Mouse (Mus musculus) left cerebral cortex, adult 11 months (tissue): ENCODE measurements around the gene Nrap.
"Not testable (repeated sequence)": the region's sequence is repeated elsewhere in the genome, so short reads cannot be mapped to it uniquely, and the experiment has no call there.

Experiments
- DNase-seq: peaks from one replicate; pipeline ENCODE4 v3.0.0; 2022; ENCODE audit warnings: low spot score

Gene Nrap

DNA sequence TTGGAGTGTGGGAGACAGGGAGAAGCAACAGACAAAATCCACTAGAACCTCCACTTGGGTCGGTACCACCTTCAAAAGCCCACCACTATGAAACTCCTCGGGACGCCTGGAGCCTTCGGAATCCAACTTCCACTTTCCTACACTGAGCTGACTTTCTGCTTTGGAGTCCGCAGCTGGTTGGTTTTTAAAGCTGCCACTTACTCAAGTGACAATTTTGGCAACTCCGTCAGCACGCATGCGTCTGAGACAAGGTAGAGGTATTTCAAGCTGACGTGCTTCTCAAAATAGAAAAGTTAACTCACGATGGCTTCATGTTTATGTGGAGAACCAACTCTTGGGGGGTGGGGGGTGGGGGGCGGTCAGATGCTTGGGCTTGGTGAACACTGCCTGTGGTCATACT lies at the start of gene Nrap:
Gene Nrap, minus strand, starts transcription at position 159 of the 400 bp plus-strand sequence.
- DNase-seq, result no peak

DNA sequence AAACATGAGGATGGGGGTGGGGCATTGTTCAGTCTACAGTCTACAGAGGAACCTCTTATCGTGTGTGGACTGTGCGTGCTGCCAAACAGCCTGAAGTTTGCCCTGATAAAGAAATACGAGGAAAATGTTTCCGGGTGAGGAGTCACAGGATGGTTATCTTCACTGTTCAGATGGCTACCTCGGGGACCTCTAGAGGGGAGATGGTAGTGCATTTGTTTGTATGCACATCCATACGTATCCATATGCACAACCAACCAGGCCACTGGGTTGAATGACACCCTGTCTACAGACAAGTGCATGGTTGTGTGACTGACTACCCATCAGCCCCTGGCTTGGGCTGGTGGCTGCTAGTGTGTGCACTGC lies 49.2 kb upstream of the Nrap start:
- DNase-seq, result no peak

DNA sequence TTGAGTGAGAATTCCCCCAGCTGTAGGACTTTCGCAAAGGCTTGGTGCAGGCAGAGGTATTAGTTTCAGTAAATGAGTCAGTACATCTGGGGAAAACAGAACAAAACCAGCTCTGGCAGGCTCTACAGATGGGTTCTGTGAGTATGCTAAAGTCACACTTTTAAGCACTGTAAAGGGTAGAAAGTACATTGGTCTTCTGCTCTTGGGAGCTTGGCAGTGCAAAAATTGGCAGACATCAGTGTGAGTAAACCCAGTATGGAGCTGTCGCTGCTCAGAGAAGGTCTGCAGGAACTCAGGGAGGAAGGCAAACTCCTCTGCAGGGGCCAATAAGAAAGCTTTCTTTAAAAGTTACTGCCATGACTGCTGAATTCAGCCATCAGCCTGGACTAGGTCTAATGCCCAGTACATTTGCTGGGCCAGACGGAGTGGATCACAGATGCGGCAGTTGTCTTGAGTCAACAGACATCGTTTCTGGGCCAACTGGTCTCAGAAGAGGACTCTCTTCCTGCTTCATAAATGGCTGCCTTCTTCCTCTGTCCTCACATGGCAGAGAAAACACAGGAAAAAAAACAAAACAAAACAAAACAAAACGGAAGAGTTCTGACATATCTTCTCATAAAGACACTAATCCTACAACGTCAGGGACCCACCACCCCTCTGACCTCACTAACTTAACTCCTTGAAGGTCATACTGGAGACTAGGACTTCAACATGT lies 48.7 kb upstream of the Nrap start:
- no peak for DNase-seq

DNA sequence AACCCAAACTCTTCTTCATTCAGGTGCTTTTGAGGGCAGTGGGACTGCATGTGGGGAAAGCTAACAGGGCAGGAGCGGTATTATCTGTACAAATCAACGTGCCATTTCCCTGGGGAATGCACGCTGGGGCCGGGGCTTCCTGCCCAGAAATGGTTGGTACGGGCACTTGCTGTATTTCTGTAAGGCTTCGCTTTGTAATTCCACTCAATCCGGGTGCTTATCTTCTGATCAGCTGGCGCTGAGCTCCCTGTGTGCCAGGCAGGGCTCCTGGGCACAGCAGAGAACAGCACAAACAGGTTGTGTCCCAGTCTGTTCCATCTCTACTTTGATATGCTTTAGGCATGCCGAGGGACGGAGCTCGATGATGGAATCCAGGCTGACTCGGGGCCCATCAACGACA lies 46.5 kb upstream of the Nrap start:
- DNase-seq, result no peak

DNA sequence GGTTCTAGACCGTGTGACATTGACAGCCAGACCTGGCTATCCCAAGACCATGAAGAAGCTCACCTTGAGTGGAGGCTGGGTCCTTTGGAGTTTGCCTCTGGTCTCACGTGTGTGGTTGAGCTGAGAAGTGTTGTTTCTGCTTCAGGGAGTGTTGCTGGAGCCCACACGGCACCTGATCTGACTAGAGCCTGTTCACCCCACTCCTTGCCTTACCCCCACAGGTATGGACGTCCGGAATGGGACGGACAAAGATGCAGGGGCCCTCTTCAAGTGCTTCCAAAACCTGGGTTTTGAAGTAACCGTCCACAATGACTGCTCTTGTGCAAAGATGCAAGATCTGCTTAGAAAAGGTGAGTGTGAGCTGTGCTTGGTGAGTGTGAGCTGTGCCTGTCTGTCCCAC lies 43.7 kb upstream of the Nrap start:
- no peak for DNase-seq

DNA sequence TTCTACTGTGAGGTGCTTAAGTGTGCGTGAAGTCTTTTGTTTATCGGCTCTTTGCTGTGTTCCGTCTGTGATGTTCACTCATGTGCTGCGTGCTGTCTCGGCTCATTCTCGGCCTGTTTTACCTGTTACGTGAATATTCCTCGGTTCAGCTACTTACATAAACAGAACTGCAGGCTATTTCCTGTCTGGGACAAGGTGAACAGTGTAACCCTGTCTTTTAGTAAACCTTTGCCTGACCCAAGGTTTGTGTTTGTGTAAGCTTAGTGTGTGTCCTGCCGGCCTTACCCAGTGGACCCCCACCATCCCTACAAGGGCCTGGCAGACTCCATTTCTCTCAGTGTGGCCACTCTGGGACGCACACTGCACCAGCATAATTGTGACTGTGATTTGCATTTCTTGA lies 42.9 kb upstream of the Nrap start:
- no peak for DNase-seq

DNA sequence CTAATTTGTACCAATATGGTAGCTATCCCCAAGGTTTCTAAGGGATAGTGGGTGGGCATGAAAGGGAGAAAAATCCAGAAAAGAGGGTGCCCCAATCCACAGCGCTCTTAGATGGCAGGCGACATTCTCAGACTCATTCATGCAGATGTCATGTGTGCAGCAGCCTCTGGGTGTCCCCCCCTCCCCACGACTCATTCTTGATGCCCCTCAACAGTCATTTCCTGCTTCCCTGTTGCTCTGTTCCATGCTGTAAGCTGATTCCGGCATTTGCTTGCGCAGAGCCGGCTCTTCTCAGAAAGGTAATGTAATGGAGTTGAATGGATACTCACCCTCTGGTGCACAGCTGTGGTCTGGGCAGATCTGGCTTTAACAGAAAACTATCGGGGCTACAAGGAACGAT lies 40.5 kb upstream of the Nrap start:
- no peak for DNase-seq

DNA sequence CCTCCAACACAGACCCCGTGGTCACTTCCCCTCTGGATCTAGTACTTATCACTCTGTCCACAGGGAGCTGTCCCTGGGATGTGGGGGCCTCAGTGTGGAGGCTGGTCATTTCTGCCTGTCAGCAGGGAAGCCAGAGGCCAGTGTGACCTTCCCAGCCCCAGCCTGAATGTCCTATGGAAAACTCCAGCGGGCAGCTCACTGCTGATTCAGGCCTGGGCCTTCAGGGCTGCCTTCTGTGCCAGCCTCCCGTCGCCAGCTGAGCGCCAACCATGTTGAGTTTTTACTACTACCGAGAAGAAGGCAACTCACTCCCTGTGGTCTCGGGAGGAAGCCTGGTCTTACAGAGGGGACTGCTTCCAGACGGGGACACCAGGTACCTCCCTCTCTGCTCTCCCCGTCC lies 35.7 kb upstream of the Nrap start:
- no peak for DNase-seq

DNA sequence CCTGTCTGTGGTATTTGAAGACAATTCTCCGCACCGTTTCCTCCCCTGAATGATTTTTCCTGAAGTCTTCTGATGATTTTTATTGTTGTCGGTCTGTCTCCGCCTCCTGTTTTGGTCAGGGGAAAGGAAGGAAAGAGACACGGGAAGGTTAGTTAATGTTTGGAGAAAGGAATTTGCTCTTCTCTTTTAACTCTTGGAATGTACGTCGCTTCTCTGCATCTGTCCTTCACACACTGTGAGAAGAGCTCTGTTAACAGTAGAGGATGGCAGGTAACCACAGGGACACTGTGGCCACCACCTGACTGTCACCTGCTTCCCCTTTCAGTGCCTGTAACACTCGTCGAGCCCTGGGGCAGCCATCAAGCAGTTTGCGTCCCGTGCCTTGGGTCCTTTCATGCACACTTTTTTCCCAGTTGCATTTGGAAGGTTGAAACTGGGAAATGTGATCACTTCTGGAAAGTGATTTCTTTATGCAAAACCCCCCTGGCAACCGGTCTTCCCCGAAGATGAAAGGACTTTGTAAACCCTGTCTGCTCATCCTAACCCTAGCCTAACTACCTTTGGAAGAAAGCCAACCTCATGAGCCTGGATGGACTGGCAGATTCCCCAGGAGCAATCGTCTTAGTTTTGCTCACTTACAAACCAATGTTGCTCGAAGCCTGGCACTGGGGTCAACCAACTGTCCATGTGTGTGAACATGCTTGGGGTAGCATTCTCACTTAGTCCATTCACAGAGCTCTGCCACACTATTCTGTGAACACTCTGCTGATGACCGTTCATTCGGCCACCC lies 35.0 kb upstream of the Nrap start:
- DNase-seq, result no peak

DNA sequence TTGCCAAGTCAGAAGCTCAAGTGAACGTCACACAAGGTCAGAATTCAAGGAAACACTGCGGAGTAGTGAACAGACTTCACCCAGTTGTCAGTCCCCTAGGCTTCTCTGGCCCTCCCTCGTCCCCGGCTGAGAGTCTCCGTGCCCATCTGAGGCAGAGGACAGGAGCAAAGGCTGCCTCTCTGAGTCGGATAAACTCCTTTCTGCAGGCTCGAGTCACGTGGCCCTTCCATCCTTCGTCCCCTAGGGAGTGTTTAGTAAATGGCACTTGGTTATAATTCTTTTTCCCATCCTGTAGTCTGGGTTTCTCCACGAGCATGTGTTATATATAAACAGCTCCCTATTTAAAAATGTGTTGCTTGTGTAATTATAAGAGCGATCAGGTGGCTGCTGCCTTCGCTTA lies 33.5 kb upstream of the Nrap start:
- peak; percentile 34 for DNase-seq

DNA sequence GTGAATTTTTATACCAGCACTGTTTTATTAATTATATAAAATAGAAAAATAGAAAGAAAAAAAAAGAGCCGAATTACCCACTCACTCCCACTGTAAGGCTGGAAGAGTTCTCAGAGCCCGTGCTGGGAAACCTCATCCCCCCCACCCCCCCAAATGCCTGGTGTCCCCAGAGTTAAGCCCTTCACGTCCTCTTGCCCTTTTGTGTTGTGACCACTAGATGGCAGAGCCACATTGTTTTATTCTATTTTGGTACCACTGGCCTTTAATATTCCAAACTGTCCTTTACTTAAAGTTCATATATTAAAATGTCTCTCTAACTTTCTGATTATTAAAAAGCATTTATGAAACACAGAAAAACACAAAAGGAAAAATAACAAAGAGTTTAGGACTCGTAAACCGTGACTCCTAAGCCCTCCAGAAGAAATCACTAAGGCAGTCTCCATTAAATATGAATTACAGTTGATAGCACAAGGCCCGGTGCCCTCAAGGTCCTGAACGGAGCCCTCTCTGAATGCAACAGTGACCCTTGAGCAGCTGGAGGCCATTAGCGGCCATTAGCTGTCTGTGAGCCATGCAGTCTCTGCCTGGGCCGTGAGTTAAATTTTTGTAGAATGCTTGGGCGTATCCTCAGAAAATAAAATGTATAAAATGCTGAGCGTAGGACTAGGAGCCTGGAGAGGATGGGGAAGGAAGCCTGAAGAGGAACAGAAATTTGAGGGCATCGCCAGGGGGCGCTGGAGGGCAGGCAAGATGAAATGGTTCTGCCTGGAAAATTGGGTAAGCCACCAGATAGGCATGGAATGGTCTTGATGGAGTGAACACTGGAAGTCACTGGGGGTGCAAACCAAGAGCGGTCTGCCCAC lies 32.9 kb upstream of the Nrap start:
- DNase-seq, result peak; percentile 84

DNA sequence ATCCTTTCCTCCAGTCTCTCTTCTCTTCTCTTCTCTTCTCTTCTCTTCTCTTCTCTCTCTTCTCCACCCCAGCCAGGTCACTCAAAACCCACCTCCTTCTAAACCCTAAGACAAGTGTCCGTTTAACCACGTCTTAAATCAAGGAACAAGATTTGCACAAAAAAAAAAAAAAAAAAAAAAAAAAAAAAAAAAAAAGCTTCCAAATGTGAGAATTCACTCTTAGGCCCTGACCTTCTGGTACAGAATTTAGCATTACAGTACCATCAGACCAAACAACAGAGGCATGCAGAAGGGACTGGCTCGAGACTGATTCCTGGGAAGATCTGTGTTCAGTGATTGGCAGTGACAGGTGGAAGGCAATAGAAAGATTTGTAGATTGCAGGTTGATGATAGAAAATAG lies 30.5 kb upstream of the Nrap start:
- DNase-seq, result no peak

DNA sequence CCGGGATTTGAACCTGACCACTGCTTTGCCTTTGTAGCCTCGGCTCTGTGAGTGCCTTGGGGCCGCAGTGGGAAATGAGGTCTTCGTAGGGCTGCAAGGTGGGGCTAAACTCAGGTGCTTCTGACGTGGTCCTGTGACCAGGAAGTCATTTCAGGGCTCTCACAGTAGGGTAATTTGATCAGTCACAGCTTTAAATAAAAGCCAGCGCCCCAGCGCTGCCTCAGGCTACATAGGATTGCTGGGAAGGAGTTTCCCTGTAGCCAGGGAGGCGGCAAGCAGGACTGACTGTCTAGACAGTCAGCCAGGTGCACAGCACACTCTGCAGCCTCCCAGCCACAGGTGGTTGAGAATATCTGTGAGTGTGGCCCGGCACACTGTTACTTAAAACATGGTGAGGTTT lies 29.6 kb upstream of the Nrap start:
- no peak for DNase-seq

DNA sequence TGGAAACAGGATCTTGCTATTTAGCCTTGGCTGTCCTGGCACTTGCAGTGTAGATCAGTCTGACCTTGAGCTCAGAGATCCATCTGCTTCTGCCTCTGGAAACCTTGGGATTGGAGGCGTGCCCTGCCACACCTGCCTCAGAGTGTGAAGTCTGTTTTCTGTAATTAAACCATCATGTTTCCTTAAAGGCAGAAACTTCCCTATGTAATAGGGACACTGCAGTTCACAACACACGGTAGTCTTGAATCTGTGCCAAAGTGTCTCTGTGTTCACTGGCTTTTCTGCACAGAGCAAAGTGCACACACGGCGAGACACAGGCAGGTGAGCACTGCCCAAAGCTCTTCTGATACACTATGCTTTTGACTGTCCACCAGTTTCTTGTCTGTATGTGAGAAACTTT lies 28.6 kb upstream of the Nrap start:
- DNase-seq, result no peak

DNA sequence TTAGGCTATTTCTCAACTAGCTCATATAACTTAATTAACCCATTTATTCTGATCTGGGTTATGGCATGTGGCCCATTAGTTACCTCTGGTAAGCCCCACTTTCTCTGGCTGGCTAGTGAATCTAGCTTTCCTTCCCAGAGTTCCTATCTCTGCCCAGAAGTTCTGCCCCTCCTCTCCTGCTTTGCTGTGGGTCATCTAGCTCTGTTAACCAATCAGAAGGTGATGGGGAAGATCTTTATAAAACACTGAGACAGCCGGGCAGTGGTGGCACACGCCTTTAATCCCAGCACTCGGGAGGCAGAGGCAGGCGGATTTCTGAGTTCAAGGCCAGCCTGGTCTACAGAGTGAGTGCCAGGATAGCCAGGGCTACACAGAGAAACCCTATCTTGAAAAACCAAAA lies 20.0 kb upstream of the Nrap start:
- not testable (repeated sequence) for DNase-seq

DNA sequence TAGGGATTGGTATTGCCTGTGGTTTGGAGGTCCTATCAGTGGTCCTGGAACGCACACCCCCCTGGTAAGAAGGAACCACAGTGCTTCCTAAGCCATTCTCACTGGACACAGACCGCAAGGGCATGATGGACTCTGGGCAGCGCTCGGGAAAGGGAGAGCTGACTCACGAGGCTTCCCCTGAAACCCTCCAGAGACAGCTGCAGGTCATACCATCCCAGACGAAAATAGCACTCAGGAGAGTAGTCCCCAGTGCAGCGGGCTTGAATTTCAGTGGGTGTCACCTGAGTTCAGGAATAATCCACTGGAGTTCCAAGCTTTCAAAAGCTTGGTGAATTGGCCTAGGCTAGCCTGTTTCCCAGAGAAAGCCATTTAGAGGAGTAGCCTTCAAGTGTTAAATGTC lies 16.7 kb upstream of the Nrap start:
- DNase-seq, result no peak

DNA sequence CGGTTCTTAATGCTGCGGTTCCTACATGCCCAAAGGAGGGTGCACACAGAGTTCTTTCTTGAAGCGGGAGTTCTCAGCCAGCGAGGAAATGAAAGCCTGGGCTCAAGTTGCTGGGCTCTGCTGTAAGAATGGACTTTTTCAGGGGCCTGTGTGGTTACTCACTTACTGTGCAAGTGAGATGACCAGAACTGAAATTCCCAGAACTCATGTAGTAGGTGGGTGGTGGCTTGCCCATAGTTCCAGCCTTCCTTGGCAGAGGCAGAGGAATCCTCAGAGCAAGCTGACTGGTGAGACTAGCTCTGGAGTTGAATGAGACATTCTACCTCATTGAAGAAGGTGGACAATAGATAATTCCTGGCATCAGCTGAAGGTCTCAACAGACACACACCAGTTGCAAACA lies 16.0 kb upstream of the Nrap start:
- no peak for DNase-seq

DNA sequence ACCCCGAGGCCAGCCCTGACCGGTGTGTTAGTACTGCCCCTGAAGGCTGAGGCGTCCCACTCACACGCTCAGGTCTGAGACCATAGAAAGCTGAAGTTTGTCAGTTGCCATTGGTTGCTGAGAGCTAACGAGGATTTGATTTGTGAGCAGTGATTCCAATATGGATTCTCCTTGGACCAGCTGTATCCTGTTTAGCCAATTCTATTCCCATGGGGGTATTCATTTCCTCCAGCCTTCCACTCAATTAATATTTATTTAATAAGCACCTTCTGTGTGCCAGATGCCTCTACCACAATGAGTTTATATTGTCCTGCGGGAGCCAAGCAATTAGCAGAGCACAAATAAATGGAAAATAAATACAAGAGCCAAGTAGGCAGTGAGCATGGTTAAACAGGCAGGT lies 12.0 kb upstream of the Nrap start:
- no peak for DNase-seq

DNA sequence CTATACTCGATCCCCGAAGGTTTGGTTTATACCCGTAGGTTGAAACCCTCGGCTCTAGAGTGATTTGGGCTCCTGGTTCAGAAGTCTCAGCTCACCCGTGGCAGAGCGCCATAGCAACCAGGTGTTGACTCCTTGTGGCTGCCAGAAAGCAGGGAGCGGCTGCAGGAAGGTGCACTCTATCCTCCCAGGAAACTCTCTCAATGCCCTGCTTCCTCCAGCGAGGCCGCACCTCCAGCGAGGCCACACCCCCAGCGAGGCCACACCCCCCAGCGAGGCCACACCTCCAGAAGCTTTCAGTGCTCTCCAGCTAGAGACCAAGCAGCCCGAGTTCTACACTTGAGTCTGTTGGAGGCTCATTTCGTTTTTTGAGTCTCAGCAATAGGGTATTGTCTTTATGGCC lies 10.4 kb upstream of the Nrap start:
- no peak for DNase-seq

DNA sequence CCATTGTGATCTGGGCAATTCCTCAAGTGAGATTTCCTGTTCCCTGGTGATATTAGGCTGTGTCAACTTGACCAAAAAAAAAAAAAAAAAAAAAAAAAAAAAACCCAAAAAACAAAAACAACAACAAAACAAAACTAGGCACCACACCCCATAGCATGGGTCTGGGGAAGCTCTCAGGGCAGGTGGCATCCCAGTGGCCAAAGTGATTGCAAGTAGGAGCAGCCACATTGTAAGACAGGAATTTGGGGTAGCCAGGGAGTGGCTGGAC lies 8.6 kb upstream of the Nrap start:
- no peak for DNase-seq

DNA sequence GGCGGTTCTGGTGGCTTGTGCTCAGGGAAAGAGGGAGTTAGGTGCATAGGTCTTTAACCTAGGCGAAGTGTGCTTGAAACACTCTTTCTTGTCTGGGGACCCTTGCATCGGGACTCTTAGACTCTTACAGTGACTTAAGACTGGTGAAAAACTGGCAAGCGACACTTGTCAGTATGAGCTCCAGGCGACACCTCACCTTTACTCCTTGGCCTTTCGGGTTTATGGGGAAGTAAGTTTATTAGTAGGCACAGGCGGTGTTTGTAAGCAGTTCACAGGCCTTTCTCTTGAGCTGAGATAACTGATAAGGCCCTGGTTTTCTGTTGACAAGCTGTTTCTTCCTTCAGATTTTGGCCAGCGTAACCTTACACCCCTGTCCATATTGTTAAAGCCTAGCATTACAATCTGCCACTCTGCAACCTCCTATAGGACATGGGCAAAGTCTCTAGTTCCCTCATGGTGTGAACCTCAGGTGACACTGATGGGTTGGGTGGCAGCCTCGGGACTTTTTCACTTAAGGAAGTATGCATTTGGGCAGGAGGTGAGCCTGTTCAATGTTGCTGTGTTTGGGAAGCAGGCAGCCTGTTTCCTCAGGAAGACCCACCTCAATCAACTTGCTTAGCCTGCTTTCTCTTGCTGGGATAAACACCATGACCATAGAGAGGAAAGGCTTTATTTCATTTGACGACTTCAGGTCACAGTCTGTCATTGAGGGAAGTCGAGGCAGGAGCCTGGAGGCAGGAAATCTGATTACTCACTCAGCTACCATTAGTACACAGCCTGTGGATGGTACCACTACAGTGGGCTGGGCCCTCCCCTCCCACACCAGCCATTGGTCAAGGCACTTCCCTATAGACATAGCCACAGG lies 8.1 kb upstream of the Nrap start:
- no peak for DNase-seq
